ENCODE assay signal across 28 mouse cellular contexts in genomic region chr17:8241645-8242044, GRCm38 (mm10). TPM values are rescaled to one million over a fixed set of nuclear protein-coding genes. Genes with fewer than 3 reads are reported as not detected.
"Had no signal": no experiment of that assay in that cellular context is flagged by ENCODE, and none has a peak within 500 bp of the region (broad histone marks: within the 10 kb centered on the region; RNA-seq: fewer than 3 reads in every experiment).

No protein-coding gene starts in this region.

- H3K4me3 ChIP-seq: gastrocnemius, adult 2 months; heart, embryonic 10.5 days; heart, embryonic 12.5 days; hindbrain, embryonic 10.5 days; hindbrain, embryonic 12.5 days; intestine, embryonic 15.5 days; layer of hippocampus, adult 2 months; left cerebral cortex, adult 2 months; limb, embryonic 13.5 days; limb, embryonic 15.5 days; liver, embryonic 12.5 days had no signal

- DNase-seq: gastrocnemius, adult 2 months; gastrocnemius, postnatal 10 days; gastrocnemius, postnatal 25 days; heart, adult 18-20 months; heart, postnatal 10 days; heart, postnatal 4 days; kidney, adult 18-20 months; kidney, postnatal 10 days; kidney, postnatal 4 days; left cerebral cortex, postnatal 4 days had no signal

- H3K9ac ChIP-seq: heart, embryonic 12.5 days; hindbrain, embryonic 12.5 days; hindbrain, embryonic 14.5 days; intestine, embryonic 15.5 days; limb, embryonic 13.5 days; limb, embryonic 15.5 days; liver, embryonic 12.5 days; liver, embryonic 14.5 days had no signal

- H3K36me3 ChIP-seq: heart, embryonic 10.5 days; heart, embryonic 12.5 days; hindbrain, embryonic 10.5 days; hindbrain, embryonic 12.5 days; intestine, embryonic 15.5 days; limb, embryonic 13.5 days; limb, embryonic 15.5 days; liver, embryonic 12.5 days had no signal

- ATAC-seq: hindbrain, embryonic 16.5 days; intestine, embryonic 15.5 days; intestine, postnatal 0 days; liver, embryonic 12.5 days had no signal

- H3K9me3 ChIP-seq: heart, embryonic 10.5 days; heart, embryonic 12.5 days; hindbrain, embryonic 10.5 days; hindbrain, embryonic 12.5 days; intestine, embryonic 15.5 days; limb, embryonic 13.5 days; limb, embryonic 15.5 days; liver, embryonic 12.5 days had no signal

- H3K4me1 ChIP-seq: heart, embryonic 10.5 days; heart, embryonic 12.5 days; hindbrain, embryonic 12.5 days; limb, embryonic 13.5 days; limb, embryonic 15.5 days; liver, embryonic 12.5 days had no signal

- H3K4me2 ChIP-seq: heart, embryonic 12.5 days; hindbrain, embryonic 12.5 days; hindbrain, embryonic 14.5 days; intestine, embryonic 15.5 days; limb, embryonic 13.5 days; limb, embryonic 15.5 days; liver, embryonic 12.5 days had no signal

- H3K27ac ChIP-seq: gastrocnemius, adult 2 months; heart, embryonic 10.5 days; hindbrain, embryonic 10.5 days; hindbrain, embryonic 12.5 days; hindbrain, embryonic 14.5 days; intestine, embryonic 15.5 days; layer of hippocampus, adult 2 months; left cerebral cortex, adult 2 months; limb, embryonic 13.5 days; limb, embryonic 15.5 days; liver, embryonic 12.5 days; liver, embryonic 14.5 days had no signal

- H3K27me3 ChIP-seq: hindbrain, embryonic 12.5 days; intestine, embryonic 15.5 days; limb, embryonic 15.5 days had no signal

RNA-seq across cellular contexts. Expression of gene Ccr6, which starts 5.8 kb away (rescaled TPM):
- polyA plus RNA-seq: heart, embryonic 10.5 days; heart, embryonic 12.5 days; heart, embryonic 14.5 days; hindbrain, embryonic 10.5 days; hindbrain, embryonic 12.5 days; hindbrain, embryonic 14.5 days; hindbrain, embryonic 16.5 days; kidney, embryonic 14.5 days; kidney, embryonic 16.5 days; limb, embryonic 11.5 days; limb, embryonic 13.5 days; limb, embryonic 15.5 days; liver, embryonic 12.5 days had no signal
